Mouse (Mus musculus) monocyte, adult 5-6 weeks (primary cell): ENCODE data around the gene Phf13. TPM values are rescaled to one million over a fixed set of nuclear protein-coding genes. Genes with fewer than 3 reads are reported as not detected.

Experiments
- ATAC-seq: fragments of 153-309, 156-312 bp; replicated peaks from 2 replicates; pipeline ENCODE4 v1.8.0; 2017; ENCODE audit warnings: mild to moderate bottlenecking; ENCODE audit not compliant: low TSS enrichment, insufficient number of reproducible peaks, severe bottlenecking, poor library complexity, low FRiP score
- total RNA-seq: library from RNA; stranded (forward); fragments of 200-1000, 200-491, 200-594 nt; gene quantifications from 3 replicates; pipeline ENCODE4 v1.2.3, GENCODE M21; 2017

The Phf13 gene
- total RNA-seq, 1 experiment from 2014 or later: 6.7 TPM

DNA sequence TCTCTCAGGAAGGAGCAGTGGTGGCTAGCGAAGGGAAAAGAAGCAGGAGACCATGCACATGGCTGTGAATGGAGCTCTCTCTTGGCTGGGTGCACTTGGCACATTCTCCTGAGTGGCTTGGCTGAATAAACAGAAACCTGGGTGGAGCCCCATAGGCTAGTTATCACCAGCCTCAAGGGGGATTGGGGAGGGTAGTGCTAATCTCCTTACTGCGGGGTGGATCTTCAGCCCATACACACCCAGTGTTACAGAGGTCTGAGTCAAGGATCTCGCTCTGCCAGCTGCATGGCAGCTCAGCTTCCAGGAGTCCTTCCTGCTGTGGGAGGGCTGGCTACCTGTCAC is 35.6 kb downstream of the Phf13 start:
- ATAC-seq: no peak

- no peak for ATAC-seq
These were observed 36.1 kb downstream of the Phf13 start for GRCm38 (mm10) chr4:151959849-151960512.

- ATAC-seq: no peak
These were observed 38.3 kb downstream of the Phf13 start for GRCm38 (mm10) chr4:151957584-151958315.

DNA sequence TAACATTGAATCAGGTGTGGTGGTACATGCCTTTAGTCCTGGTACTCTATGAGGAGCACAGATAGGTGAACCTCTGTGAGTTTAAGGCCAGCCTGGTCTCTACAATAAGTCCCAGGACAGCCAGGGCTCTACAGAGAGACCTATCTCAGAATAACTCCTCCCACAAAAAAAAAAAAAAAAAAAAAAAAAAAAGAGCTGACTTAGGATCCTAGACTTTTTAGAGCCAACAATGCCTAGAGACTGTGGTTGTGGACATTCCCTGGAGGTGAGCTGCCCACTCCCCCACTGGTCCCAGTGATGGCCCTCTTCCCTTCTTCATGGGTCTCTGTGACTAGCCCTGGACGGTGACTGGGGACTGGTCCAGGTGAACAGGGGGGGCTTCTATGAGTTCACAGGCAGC is 40.3 kb downstream of the Phf13 start:
- no peak for ATAC-seq

GRCm38 (mm10) chr4:151953209-151953608 is 42.8 kb downstream of the Phf13 start:
- no peak for ATAC-seq

- no peak for ATAC-seq
These were observed 47.3 kb downstream of the Phf13 start for GRCm38 (mm10) chr4:151948497-151949471.

DNA sequence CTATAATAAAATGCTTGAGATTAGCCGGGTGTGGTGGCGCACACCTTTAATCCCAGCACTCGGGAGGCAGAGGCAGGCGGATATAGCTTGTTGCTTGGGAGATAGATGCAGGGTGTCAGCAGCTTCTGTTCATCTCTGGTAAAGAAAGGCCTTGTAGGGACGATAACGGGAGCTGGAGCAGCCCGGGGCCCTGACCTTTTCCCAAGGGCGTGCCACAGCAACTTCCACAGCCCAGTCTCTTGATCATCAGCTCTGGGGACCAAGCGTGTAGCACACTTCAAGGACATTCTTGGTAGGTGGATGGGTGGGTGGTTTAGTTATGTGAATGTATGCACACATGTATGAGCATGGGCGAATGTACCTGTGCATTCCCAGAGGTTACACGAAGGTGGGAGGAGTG is 49.8 kb downstream of the Phf13 start:
- ATAC-seq: no peak

Other genes with a start within 250 kb of the Phf13 start
- gene Camta1, start 134.4 kb downstream of the Phf13 start, total RNA-seq: 8.8 to 43.8 TPM (median 22.1 TPM) in 3 replicates
- gene Dnajc11, start 62.6 kb downstream of the Phf13 start, total RNA-seq: 20.1 to 46.9 TPM (median 23.0 TPM) in 3 replicates
- 7.5 to 11.4 TPM (median 10.5 TPM) in 3 replicates for gene Thap3, start 7.3 kb downstream of the Phf13 start, total RNA-seq
- 7.1 to 11.1 TPM (median 9.6 TPM) in 3 replicates for gene Klhl21, start 12.5 kb upstream of the Phf13 start, total RNA-seq
- 4.1 to 10.8 TPM (median 9.1 TPM) in 3 replicates for gene Zbtb48, start 31.4 kb upstream of the Phf13 start, total RNA-seq
- not detected in 3 replicates for gene Tas1r1, start 42.3 kb upstream of the Phf13 start, total RNA-seq
- 12.1 to 23.8 TPM (median 16.9 TPM) in 3 replicates for gene Nol9, start 43.1 kb upstream of the Phf13 start, total RNA-seq
- 2.5 to 8.2 TPM (median 5.6 TPM) in 3 replicates for gene Plekhg5, start 76.2 kb upstream of the Phf13 start, total RNA-seq
- 1.3 to 4.7 TPM in 2 of 3 replicates, not detected in the other for gene Tnfrsf25, start 119.7 kb upstream of the Phf13 start, total RNA-seq
- gene Espn, start 156.1 kb upstream of the Phf13 start, total RNA-seq: 0.53 to 2.0 TPM (median 0.78 TPM) in 3 replicates
- gene Hes2, start 162.6 kb upstream of the Phf13 start, total RNA-seq: not detected in 3 replicates
- gene Acot7, start 181.9 kb upstream of the Phf13 start, total RNA-seq: 18.1 to 62.4 TPM (median 30.9 TPM) in 3 replicates